Mouse (Mus musculus): ENCODE results near the gene Rnf220.

DNA sequence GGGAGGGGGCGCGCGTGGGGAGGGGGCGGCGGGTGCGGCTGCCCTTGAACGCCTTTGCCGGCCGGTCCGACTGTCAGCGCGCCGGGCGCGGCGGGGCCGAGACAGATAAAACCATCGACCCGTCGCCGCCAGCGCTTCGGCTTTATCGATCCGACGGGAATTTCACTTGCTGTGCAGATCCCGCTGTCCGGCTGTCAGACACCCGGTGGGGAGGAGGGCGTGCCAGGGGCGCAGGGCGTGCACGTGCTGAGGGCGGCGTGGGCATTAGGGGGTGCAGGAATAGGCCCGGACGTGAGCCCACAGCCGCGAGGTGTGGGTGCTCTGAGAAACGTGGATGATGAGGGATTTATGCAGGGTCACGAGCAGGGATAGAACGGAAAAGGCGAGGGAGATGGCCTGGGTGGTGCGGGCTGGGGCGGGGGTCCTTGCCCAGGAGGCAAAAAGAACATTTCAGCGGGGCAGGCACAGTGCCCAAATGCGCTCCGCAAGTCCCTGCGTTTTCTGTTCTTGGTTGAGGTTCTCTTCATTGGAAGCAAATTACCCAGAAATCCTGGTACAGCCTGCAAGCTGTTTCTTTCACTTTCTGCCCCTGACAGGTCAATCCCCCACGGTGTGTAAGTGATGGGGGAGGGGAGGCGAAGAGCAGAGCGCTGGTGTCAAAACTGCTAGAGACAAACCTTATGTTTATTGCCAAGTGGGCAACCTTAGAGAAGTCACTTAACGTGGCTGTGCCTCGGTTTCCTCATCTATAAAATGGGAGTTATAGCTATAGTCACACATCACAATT, 192.4 kb downstream of the Rnf220 start:
- TF ChIP-seq FLI1 (IDR thresholded peaks at IDR 0.05; ENCODE audit: low read length) (no peak), GATA1 (IDR thresholded peaks at IDR 0.05; ENCODE audit: borderline replicate concordance, low read length) (no peak)

Measured in megakaryocyte, embryonic 14.5 days (primary cell).